Mouse (Mus musculus): ENCODE results near the gene Mlph.

Gene Mlph

DNA sequence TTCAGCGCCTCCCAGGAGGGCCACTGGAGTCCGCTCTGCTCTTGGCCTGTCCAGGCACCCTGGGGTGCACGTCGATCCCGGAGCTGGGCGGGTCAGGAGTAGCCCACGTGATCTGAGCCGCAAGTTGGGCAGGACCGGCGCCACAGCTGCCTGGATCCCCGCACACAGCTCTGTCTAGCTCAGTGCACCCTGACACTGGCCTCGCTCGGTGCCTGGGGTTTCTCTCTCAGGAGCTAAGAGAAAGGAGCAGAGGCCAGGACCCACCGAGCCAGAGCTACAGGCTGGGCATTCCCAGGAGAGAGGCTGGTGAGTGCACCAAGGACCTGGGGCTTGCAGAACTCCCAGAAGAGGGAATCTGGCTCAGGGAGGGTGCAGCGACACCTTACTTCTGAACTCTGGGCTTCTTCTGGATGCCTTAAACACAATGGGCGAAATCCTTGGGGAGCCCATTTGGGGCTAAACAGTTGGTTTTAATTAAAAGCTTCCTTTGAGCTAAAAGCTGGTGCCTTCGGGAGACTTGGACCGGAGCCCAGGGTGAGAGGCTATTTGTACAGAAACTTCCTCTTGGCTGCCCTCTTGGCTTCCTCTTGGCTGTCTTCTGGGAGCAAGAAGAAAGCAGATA, at the start of gene Mlph:
TSS of gene Mlph (plus strand) at position 138 of the 622 bp plus-strand sequence.
- no peak for DNase-seq (ENCODE audit: low read depth, low spot score)

GRCm38 (mm10) chr1:90866734-90867133, 48.2 kb upstream of the Mlph start:
- no peak for DNase-seq (ENCODE audit: low read depth, low spot score)

DNA sequence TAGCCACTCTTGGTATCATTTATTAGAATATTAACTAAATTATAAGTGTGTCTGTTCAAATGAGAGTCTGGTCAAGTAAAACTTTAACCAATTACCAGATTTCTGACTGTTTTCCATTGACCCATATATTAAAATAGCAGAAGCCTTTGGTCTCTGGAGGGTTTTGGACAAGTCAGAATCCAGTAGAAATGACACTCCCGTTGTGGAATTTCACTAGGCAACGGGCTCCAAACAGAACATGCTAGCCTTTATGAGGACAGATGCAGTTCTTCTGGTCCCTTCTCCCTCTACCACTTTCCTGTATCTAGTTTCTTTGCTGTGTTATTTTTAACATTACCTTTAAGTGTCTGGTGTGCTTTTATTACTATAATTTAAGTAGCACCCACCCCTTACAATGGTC, 44.3 kb upstream of the Mlph start:
- DNase-seq (ENCODE audit: low read depth, low spot score): peak; percentile 56

DNA sequence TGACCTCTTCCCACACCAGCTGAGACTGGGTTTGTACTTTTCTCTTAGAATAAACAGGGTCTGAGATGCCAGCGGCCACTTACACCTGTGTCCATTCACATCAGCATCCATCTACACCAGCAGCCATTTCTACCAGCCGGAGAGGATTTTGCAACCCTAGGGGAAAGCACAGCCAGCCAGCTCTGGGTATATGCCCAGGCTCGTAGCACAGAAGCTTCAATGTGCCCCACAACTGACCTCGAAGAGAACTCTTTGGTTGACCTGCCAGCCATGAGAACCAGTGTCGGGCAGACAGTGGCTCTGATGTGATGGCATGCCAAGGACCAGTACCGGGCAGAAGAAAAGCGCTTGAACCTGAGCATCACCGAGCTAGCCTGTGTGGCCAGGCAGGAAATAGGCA, 39.5 kb upstream of the Mlph start:
- DNase-seq (ENCODE audit: low read depth, low spot score): peak; percentile 15

GRCm38 (mm10) chr1:90875961-90876360, 38.9 kb upstream of the Mlph start:
- DNase-seq (ENCODE audit: low read depth, low spot score): no peak

DNA sequence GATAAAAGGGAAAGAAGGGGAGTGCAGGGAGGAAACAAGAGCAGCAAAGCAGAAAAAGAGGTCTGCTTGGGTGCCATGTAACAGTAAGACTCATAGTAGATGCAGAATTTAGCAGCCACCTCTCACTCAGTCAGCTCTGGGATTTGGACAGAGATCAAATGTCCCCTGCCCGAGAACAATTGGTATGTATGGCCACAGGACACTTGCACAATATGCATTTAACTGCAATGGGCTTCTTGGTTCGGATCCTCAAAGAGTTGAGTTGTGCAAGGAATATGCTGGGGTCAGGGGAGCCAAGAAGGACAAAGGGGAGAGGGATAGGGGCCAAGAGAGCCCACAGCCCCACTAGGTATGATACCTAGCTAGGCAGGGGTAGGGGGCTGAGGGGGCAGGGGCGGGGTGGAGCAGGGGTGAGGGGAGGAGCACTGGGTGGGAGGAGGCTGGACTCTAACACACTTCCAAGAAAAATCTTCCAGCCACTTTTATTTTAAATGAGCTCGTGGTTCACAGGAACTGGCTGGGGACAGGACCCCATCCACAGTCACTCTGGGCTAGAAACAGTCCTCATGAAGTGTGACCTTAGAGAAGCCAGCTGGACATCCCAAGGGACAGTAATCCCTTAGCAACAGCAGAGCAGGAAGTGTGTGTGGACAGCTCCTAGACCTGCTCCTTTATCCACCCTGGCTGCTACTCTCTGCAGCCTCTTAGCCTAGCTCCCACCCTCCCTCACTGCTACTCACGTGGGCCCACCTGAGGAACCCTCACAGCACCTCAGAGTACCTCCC, 38.2 kb upstream of the Mlph start:
- DNase-seq (ENCODE audit: low read depth, low spot score): no peak

DNA sequence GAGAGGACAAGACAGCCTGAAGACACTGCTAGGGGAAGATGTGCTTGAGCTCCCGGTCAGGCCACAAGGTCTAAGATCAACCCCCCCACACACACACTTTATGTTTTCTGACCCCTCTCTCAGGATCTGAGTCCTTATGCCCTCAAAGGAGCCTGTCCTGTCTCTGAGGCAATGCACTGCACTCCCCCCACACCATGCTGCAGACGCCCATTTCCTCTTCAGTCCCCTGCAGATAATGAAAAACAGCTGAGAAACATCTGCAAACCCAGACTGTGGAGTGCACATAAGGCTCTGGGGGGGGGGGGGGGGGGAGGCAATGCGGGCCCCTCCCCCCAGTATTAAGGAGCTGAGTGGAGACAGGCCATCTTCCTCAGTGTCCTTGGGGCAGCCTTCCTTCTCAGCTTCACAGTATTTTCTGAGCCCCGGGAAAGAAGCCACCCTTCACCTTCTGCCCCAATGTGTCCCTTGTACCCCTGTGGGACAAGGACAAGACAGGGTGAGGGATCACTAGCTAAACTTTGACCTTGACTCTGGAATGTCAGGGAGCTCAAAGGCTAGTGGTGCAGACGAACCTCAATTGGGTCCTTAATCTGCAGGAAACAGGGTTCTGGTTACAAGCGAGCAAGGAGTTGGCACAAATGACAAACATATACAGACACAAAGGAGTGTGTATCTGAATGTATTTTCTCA, 29.0 kb upstream of the Mlph start:
- DNase-seq (ENCODE audit: low read depth, low spot score): no peak

DNA sequence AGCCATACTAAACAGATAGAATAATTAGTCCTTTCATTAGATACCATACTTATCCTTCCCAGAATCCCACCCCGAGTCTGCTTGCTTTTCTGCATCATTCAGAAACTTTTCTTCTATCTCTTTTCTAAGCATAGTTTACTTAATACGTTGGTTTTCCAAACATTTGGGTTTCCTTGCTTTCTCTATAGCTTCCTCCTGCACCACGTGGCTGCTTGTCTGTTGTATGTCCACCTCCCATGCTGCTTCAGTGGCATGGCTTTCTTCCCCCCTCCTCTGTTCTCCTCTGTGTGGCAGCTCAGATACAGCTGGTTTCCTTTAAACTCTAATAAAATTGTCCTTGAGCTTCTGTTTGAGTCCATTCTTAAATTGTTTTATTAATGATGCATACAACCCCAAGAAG, 20.4 kb upstream of the Mlph start:
- DNase-seq (ENCODE audit: low read depth, low spot score): no peak

DNA sequence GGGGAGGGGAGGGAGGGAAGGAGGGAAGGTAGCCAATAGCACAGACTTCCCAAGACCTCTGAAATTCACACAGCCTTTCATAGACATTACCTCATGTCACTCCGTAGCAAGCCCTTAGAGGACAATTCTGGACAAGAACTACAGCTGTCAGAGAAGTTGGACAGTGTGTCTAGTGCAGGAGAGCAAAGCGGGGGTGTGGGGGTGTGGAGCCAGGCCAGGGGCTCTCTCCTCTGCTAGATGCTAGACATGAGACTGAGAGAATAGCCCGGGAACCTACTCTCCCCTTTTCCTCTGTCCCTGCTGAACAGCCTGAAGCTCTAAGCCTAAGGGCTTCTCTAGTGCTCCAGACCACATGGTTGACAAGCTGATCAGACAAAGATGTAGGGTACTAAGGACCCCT, 19.9 kb upstream of the Mlph start:
- DNase-seq (ENCODE audit: low read depth, low spot score): no peak

DNA sequence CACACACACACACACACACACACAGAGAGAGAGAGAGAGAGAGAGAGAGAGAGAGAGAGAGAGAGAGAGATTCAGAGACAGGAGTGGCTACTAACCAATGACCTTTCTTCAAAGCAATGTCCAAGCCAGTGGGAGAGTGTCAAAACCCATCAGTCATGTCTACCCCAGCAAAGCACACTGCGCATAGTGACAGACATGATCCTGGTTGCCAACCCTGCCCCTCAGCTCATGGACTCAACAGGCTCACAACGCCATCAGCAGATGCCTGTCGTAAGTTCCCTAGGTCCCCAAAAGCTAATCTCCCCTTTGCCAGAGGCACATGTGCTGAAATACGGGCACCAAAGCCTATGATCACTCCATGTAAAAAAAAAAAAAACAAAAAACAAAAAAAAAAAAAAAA, 18.6 kb upstream of the Mlph start:
- no peak for DNase-seq (ENCODE audit: low read depth, low spot score)

DNA sequence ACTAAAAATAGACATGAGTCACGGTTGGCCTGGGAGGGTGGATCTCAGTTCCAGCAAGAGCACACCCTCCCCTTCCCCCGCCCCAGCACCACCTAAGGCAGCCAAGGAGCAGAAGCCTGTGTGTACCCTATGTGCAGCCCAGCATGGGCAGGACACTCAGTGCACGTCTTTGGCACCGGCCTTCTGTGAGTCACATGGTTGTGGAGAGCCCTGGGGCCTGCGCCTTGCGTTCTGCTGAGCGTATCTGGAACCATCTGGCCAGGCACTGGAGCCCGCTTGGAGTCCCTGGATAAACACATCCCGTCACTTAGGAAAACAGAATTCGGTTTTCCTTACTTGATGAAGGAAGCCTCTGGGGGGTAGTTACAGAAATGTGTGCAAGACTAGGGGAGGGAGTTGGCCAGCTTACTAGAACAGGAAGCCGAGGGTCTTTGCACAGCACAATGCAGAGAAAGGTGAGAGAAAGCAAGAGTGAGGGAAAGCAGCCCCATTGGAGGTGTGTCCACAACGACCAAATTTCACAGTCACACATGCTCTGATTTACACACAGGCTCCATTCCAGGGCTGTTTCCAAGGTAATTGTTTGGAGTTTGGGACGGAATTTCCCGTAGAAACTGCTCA, 18.0 kb upstream of the Mlph start:
- DNase-seq (ENCODE audit: low read depth, low spot score): peak; percentile 94

- DNase-seq (ENCODE audit: low read depth, low spot score): no peak
Measured at GRCm38 (mm10) chr1:90898012-90898411, 16.9 kb upstream of the Mlph start.

DNA sequence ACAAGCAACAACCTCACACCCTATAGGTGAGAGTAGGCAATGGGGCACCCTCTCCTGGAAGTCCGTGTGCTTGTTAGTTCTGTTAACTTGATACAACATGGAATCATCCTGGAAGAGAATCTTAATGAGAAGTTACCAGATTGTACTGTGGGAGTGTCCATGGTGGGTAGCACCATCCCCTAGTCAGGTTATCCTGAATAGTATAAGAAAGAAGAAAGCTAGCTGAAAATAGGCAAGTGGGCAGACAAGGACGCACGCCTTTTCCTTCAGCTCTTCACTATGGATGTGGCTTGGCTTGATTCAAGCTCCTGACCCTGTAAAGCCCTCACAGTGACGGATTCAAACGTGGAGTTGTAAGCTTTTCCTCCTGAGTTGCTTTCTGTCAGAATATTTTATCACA, 15.1 kb upstream of the Mlph start:
- no peak for DNase-seq (ENCODE audit: low read depth, low spot score)

DNA sequence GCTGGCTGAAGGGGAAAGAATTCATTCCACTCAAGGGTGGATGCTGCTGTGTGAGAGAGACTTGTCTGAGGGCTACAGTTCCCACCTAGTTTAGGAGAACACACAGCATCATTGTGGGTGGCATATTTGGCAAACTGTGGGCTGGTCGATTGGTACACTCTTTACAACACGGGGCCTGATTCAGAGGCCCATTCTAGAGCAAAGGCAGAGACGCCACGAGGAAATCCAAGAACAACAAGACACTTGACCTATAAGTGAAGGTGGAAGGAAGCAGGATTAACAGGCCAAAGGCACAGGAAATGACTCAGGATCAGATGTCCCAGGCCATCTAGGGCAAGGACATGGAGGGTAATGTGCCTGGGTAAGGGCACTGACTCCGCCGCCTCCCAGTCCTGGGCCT, 14.5 kb upstream of the Mlph start:
- no peak for DNase-seq (ENCODE audit: low read depth, low spot score)

- no peak for DNase-seq (ENCODE audit: low read depth, low spot score)
Measured at GRCm38 (mm10) chr1:90901246-90901645, 13.6 kb upstream of the Mlph start.

DNA sequence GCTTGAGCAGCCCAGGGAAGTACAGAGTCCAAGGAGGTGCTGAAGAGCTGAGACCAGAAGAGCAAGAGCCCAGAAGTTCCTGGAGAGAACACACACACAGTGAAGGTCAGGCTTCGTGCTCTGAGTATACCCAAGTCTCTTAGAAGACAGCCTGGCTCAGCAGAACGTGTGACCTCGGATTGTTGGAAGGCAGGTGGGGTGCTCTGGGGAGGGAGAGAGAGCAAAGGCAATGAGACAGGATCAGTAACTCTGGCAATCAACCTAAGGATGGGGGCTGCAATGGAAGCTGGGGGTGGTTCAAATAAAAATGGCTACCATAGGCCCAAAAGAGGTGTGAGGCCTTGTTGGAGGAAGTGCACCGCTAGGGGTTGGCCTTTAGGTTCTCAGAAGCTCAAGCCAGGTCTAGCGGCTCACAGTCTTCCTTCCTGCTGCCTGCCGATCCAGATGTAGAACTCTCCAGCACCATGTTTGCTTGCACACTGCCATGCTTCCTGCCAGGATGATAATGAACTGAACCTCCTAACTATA, 13.1 kb upstream of the Mlph start:
- DNase-seq (ENCODE audit: low read depth, low spot score): no peak

DNA sequence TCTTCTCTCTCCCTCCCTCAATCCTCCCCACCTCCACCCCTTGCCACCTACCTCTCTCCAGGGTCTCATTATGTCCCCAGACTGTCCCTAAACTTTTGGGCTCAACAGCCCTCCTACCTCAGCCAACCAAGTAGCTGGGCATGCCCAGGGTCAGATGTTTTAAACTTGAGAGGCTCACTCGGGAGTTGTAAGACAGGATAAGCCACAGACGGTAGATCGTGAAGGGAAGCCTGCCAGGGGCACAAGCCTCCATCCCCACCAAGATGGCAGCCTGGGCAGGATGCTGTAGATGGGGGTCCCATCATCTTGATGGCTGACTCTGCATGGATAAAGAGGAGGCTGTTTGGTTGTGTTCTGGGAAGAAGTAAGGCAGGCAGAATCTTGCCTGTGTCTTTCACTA, 12.1 kb upstream of the Mlph start:
- DNase-seq (ENCODE audit: low read depth, low spot score): no peak

GRCm38 (mm10) chr1:90903211-90903945, 11.5 kb upstream of the Mlph start:
- DNase-seq (ENCODE audit: low read depth, low spot score): no peak

DNA sequence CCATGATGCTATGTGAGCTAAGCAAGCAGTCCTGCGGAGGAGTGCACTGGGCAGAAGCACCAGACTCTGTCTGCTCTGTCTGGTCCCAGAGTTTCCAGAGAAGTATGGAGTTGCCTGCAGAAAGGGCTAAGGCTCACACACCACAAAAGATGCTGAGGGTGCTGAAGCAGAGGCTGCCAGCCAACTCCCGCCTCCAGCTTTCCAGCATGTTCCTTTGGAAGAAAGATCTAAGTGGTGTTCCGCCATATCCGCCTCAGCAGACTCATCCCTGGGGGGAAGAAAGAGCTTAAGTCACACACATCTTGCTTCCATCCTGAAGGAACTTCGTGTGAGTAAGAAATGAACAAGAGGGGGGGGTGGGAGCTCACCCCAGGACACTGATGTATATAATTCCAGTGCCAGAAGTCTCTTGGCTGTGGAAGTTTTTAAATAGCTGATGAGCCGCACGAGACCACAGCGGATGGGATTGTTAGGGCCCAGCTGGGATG, 10.9 kb upstream of the Mlph start:
- no peak for DNase-seq (ENCODE audit: low read depth, low spot score)

DNA sequence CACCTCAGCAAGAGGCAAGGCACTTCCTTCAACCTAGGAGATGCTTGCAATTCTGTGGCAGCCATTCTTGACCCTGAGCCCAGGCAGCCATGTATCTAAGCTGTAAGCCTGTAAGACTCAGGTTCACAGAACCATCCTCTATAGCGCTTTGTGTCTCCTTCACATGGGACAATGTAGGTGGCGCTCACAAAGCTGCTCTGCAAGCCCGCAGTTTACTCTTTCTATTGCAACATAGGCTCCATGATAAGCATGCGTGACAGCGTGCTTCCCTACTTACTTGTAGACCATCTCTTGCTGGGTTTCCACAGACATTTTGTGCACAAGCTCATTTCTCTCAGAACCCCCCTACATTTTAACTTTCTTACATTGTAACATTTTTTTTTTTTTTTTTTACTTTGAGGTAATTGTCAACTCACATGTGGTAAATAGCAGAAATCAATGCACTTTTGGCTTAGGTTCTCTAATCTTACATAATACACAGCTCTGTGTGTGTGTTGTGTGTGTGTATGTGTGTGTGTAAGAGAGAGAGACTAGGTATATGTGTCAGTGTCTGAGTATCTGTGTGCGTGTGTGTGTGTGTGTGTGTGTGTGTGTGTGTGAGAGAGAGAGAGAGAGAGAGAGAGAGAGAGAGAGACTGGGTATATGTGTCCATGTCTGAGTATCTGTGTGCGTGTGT, 10.0 kb upstream of the Mlph start:
- no peak for DNase-seq (ENCODE audit: low read depth, low spot score)

- DNase-seq (ENCODE audit: low read depth, low spot score): no peak
Measured at GRCm38 (mm10) chr1:90906357-90906756, 8.5 kb upstream of the Mlph start.
